Mouse (Mus musculus) right cerebral cortex, adult 18-20 months (tissue): ENCODE measurements around the gene Celsr3.

ENCODE experiments used
- DNase-seq: peaks from one replicate; pipeline ENCODE4 v3.0.0; 2022; ENCODE audit warnings: mixed read lengths

The Celsr3 gene

GRCm38 (mm10) chr9:108858792-108859527, 32.8 kb downstream of the Celsr3 start:
- DNase-seq, result no peak
